Mouse (Mus musculus) embryo, embryonic 11.5 days (tissue): Measurements from ENCODE around the gene 1700018B08Rik.

Experiments
- DNase-seq: peaks from one replicate; pipeline ENCODE4 v3.0.0-alpha.2; 2012; ENCODE audit warnings: low read depth, low spot score

Gene 1700018B08Rik

GRCm38 (mm10) chr8:121562941-121563351 lies 18.8 kb upstream of the 1700018B08Rik start:
- no peak for DNase-seq

GRCm38 (mm10) chr8:121561636-121562345 lies 17.7 kb upstream of the 1700018B08Rik start:
- no peak for DNase-seq

- DNase-seq, result no peak
These were observed 16.4 kb upstream of the 1700018B08Rik start for GRCm38 (mm10) chr8:121560432-121561100.

- no peak for DNase-seq
These were observed 15.7 kb upstream of the 1700018B08Rik start for GRCm38 (mm10) chr8:121559801-121560200.

GRCm38 (mm10) chr8:121558538-121558937 lies 14.4 kb upstream of the 1700018B08Rik start:
- DNase-seq, result no peak

GRCm38 (mm10) chr8:121557746-121558145 lies 13.6 kb upstream of the 1700018B08Rik start:
- no peak for DNase-seq

GRCm38 (mm10) chr8:121553831-121554475 lies 9.8 kb upstream of the 1700018B08Rik start:
- DNase-seq, result no peak

GRCm38 (mm10) chr8:121552506-121552905 lies 8.4 kb upstream of the 1700018B08Rik start:
- DNase-seq, result no peak

- DNase-seq, result no peak
These were observed 7.2 kb upstream of the 1700018B08Rik start for GRCm38 (mm10) chr8:121551065-121551985.

GRCm38 (mm10) chr8:121550056-121550455 lies 5.9 kb upstream of the 1700018B08Rik start:
- DNase-seq, result no peak

- DNase-seq, result peak; percentile 61
These were observed 3.0 kb upstream of the 1700018B08Rik start for GRCm38 (mm10) chr8:121547132-121547531.

- DNase-seq, result no peak
These were observed 816 bp upstream of the 1700018B08Rik start for GRCm38 (mm10) chr8:121544936-121545335.

GRCm38 (mm10) chr8:121542901-121543300 lies 1.2 kb downstream of the 1700018B08Rik start:
- DNase-seq, result no peak

- no peak for DNase-seq
These were observed 2.3 kb downstream of the 1700018B08Rik start for GRCm38 (mm10) chr8:121541862-121542261.

GRCm38 (mm10) chr8:121532381-121532780 lies 11.7 kb downstream of the 1700018B08Rik start:
- DNase-seq, result peak; percentile 32

GRCm38 (mm10) chr8:121530639-121531038 lies 13.5 kb downstream of the 1700018B08Rik start:
- DNase-seq, result no peak

- no peak for DNase-seq
These were observed 15.3 kb downstream of the 1700018B08Rik start for GRCm38 (mm10) chr8:121528790-121529189.

- DNase-seq, result no peak
These were observed 16.4 kb downstream of the 1700018B08Rik start for GRCm38 (mm10) chr8:121527751-121528150.

- DNase-seq, result no peak
These were observed 17.1 kb downstream of the 1700018B08Rik start for GRCm38 (mm10) chr8:121526811-121527550.

GRCm38 (mm10) chr8:121525111-121525818 lies 18.9 kb downstream of the 1700018B08Rik start:
- no peak for DNase-seq
